Mouse (Mus musculus) liver, embryonic 11.5 days (tissue): Measurements from ENCODE around the gene Ino80. TPM values are rescaled to one million over a fixed set of nuclear protein-coding genes. Genes with fewer than 3 reads are reported as not detected.

Experiments
- ATAC-seq: fragments of 200-750 bp; cut with Nextera tagmentation; replicated peaks from 2 replicates; pipeline ENCODE4 v1.8.0; 2017; ENCODE audit warnings: moderate number of reproducible peaks, mild to moderate bottlenecking, moderate TSS enrichment, moderate library complexity; ENCODE audit not compliant: low FRiP score
- DNase-seq: peaks from one replicate; pipeline ENCODE4 v3.0.0-alpha.2; 2017; ENCODE audit warnings: low spot score
- H3K27ac ChIP-seq: fragments of 300-500 bp; sonication (generic); 2 replicates; pipeline ENCODE4 v1.5.1; 2014; ENCODE audit warnings: mild to moderate bottlenecking, low read depth, low read length, control low read depth
- H3K27me3 ChIP-seq: fragments of 300-500 bp; sonication (generic); replicated peaks from 2 replicates; pipeline ENCODE4 v1.6.1; 2014; ENCODE audit warnings: low read length, mixed read lengths; ENCODE audit not compliant: control insufficient read depth, insufficient read depth
- H3K36me3 ChIP-seq: fragments of 300-500 bp; sonication (generic); 2 replicates; pipeline ENCODE4 v1.6.1; 2014; ENCODE audit warnings: mild to moderate bottlenecking, low read length, moderate library complexity, mixed read lengths; ENCODE audit not compliant: control insufficient read depth, insufficient read depth
- H3K4me1 ChIP-seq: fragments of 300-500 bp; sonication (generic); replicated peaks from 2 replicates; pipeline ENCODE4 v1.6.1; 2014; ENCODE audit warnings: low read length, mixed read lengths; ENCODE audit not compliant: control insufficient read depth, insufficient read depth
- H3K4me2 ChIP-seq: fragments of 300-500 bp; sonication (generic); 2 replicates; pipeline ENCODE4 v1.6.1; 2014; ENCODE audit warnings: mild to moderate bottlenecking, control low read depth, moderate library complexity
- H3K4me3 ChIP-seq: fragments of 300-500 bp; sonication (generic); 2 replicates; pipeline ENCODE4 v1.5.1; 2014; ENCODE audit warnings: low read depth, low read length, control low read depth
- H3K9ac ChIP-seq: fragments of 300-500 bp; sonication (generic); 2 replicates; pipeline ENCODE4 v1.6.1; 2014; ENCODE audit warnings: low read depth, low read length, control low read depth
- H3K9me3 ChIP-seq: fragments of 300-500 bp; sonication (generic); 2 replicates; pipeline ENCODE4 v1.6.1; 2016; ENCODE audit warnings: low read length, inconsistent platforms, mixed read lengths; ENCODE audit not compliant: control insufficient read depth
- WGBS: fragments of 180-500 bp; shearing (Covaris S2); extraction: QIAGEN DNeasy Blood & Tissue Kit; methylation state at CpG from one replicate; pipeline ENCODE4 v1.1.7; 2014; 5-methylcytosine and 5-hydroxymethylcytosine counted together
- polyA plus RNA-seq: library from polyadenylated mRNA; unstranded; fragments of >200 nt; fragmentation: Nextera tagmentation; extraction: Ambion mirVana; gene quantifications from 2 replicates; pipeline ENCODE4 v1.2.1, GENCODE M21; 2014

Ino80 gene
- polyA plus RNA-seq, 1 experiment from 2014 or later = 4.9 TPM

GRCm38 (mm10) chr2:119355651-119356050 is 121.8 kb downstream of the Ino80 start:
- ATAC-seq = no peak
- no peak for DNase-seq
- Histone ChIP-seq H3K36me3 (no peaks in the 10 kb centered on the region), H3K4me1 (peaks cover 3% of the 10 kb centered on the region; the same call in 1 of the 2 replicates), H3K9me3 (no peaks in the 10 kb centered on the region), H3K4me3 (no peak overlapping the region), H3K4me2 (no peak overlapping the region), H3K27me3 (peaks cover 10% of the 10 kb centered on the region), H3K9ac (no peak overlapping the region), H3K27ac (no peak overlapping the region)
- 44% methylated on average over 7 of the region's 7 CpGs for WGBS

- no peaks in the 10 kb centered on the region for H3K36me3 ChIP-seq
- H3K27ac ChIP-seq = no peak overlapping the region
- DNase-seq (no peak), ATAC-seq (no peak)
- H3K4me3 ChIP-seq = no peak overlapping the region
- no peak overlapping the region for H3K9ac ChIP-seq
- WGBS = 90% methylated on average over 3 of the region's 3 CpGs
- peaks cover 3% of the 10 kb centered on the region; the same call in 1 of the 2 replicates for H3K4me1 ChIP-seq
- no peak overlapping the region for H3K4me2 ChIP-seq
- H3K27me3 ChIP-seq = peaks cover 16% of the 10 kb centered on the region
- no peaks in the 10 kb centered on the region for H3K9me3 ChIP-seq
Measured at GRCm38 (mm10) chr2:119355089-119355488, 122.4 kb downstream of the Ino80 start.

DNA sequence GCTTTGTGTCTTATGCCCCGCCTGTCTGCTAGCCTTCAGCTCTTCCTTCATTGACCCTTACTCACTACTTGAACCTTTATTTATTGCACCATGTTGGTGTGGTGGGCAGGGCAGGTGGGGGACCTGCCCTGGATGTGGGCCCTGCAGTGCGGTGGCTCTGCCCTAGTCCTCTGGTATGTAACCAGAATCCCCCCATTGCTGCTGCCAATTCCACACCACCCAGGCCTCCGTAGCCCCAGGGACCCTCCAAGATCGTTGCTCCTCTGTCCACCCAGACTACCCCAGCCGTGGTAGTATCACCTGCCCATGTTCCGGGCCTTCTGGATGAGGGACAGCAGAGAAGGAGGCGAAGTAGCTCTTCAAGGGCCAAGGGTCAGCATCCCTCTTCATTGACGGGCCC is 123.8 kb downstream of the Ino80 start:
- H3K9me3 ChIP-seq = no peaks in the 10 kb centered on the region
- 0 out of 2 replicates have a peak, but pooled peaks cover 3% of the 10 kb centered on the region for H3K4me1 ChIP-seq
- 82% methylated on average over 8 of the region's 8 CpGs for WGBS
- H3K4me2 ChIP-seq = no peak overlapping the region
- H3K27ac ChIP-seq = no peak overlapping the region
- peaks cover 21% of the 10 kb centered on the region for H3K27me3 ChIP-seq
- no peak overlapping the region for H3K9ac ChIP-seq
- H3K36me3 ChIP-seq = no peaks in the 10 kb centered on the region
- ATAC-seq (no peak), DNase-seq (no peak)
- H3K4me3 ChIP-seq = no peak overlapping the region

DNA sequence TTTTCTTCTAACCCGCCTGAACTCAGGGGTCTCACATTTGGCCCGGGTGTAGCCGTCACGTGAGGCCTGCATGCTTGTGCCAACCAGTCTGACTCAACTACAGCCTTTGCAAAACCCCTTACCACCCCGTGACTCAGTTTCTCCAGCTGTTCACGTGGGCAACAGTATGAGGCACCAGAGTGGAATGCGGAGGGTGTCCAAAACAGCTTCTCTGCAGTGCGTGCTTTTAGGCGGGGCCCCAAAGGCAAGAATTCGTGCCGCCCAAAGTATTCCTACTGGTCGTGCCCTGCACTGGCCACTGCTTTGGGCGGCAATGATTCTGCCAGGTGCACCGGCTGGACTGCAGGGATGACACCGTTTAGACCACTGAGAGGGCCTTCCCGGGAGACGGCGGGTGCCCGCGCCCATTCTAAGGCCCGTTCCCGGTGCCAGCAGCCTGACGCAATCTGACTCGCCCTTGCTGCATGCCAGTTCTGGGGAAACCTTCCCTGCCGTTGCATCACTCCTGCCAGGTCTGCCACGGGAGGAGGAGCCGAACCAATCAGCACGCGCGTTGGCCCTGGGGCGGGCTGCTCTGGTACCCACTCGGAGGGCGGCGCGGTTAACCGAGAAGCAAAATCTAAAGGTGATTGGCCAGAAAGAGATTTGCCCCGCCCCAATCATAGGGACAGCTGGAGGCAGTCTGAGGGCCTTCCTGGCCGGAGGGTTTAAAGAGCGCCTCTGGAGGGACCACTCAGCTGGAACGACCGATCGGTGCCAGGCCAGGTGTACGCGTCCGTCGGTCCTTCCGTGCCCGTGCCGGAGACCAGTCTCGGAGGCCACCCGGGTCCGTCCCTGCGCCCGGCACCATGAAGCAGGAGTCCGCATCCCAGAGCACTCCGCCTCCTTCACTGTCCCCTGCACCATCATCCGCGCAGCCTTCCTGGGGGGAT is 126.7 kb downstream of the Ino80 start, which contains the start of gene Chac1:
Chac1 (plus strand) TSS at position 675 of the 932 bp plus-strand sequence.
- H3K4me3 ChIP-seq = peak within 1 kb of the TSS; percentile 58
- no peaks in the 10 kb centered on the region for H3K36me3 ChIP-seq
- ATAC-seq (peak; percentile 94), DNase-seq (peak; percentile 77)
- WGBS = 6% methylated on average over 58 of the region's 58 CpGs
- H3K9ac ChIP-seq = peak within 1 kb of the TSS; percentile 57
- H3K4me1 ChIP-seq = no peaks in the 10 kb centered on the region
- peaks cover 21% of the 10 kb centered on the region for H3K27me3 ChIP-seq
- peak within 1 kb of the TSS; percentile 77 for H3K4me2 ChIP-seq
- H3K27ac ChIP-seq = no peak within 1 kb of the TSS
- H3K9me3 ChIP-seq = no peaks in the 10 kb centered on the region

- no peaks in the 10 kb centered on the region for H3K4me1 ChIP-seq
- 28% methylated on average over 6 of the region's 6 CpGs for WGBS
- peaks cover 1% of the 10 kb centered on the region; the same call in 1 of the 2 replicates for H3K27me3 ChIP-seq
- no peak overlapping the region for H3K9ac ChIP-seq
- H3K27ac ChIP-seq = no peak overlapping the region
- ATAC-seq (no peak), DNase-seq (no peak)
- no peak overlapping the region for H3K4me2 ChIP-seq
- H3K4me3 ChIP-seq = no peak overlapping the region
- H3K9me3 ChIP-seq = no peaks in the 10 kb centered on the region
- no peaks in the 10 kb centered on the region for H3K36me3 ChIP-seq
Measured at GRCm38 (mm10) chr2:119344537-119345138, 132.8 kb downstream of the Ino80 start.

DNA sequence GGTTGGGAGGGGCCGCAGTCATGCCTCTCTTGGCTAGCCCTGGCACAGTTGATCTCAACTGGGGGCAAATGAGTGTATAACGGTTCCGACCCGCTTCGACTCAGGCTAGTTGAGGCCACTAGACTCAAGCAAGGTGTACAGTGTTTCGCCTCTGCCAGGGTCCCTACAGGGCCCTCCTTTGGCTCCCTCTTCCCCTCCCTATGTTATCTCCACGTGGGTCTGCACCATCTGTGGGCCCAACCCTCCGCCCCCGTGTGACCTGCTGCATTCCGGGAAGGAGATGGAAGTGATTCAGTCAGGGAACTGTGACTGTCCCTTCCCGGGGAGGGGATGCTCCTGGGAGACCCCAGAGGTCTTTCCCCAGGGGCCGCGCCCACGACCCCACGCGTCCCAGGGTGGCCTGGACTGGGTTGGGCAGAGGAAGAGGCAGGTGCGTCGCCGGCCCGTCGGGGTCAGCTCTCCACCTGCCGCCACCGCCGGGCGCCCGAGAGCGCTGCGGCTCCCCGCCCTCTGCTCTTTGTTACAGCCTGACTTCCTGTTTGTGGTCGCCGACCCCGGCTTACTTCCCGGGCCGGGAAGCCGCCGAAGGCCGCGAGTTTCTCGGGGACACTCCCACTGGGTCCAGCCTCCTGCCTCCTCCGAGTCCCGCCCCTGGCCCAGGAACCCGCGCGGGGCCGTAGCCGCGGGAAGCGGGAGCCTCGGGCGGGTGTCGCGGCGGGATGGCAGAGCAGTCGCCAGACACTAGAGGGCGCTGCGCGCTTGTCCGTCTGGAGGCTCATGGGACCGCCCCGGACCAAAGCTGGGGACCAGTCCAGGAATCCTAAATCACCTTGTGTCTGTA is 139.8 kb downstream of the Ino80 start:
- 7% methylated on average over 57 of the region's 60 CpGs for WGBS
- no peaks in the 10 kb centered on the region; the same call in 1 of the 2 replicates for H3K27me3 ChIP-seq
- no peak overlapping the region; the same call in 1 of the 2 replicates for H3K27ac ChIP-seq

GRCm38 (mm10) chr2:119336470-119336869 is 141.0 kb downstream of the Ino80 start:
- DNase-seq (no peak), ATAC-seq (no peak)
- H3K9me3 ChIP-seq = no peaks in the 10 kb centered on the region
- H3K27ac ChIP-seq = no peak overlapping the region
- no peak overlapping the region for H3K9ac ChIP-seq
- H3K4me1 ChIP-seq = peaks cover 5% of the 10 kb centered on the region
- no peak overlapping the region for H3K4me2 ChIP-seq
- no peak overlapping the region for H3K4me3 ChIP-seq
- H3K36me3 ChIP-seq = no peaks in the 10 kb centered on the region
- 45% methylated on average over 10 of the region's 10 CpGs for WGBS
- peaks cover 9% of the 10 kb centered on the region for H3K27me3 ChIP-seq

More for the DNA sequence above, 139.8 kb downstream of the Ino80 start:
- peak overlapping the region; percentile 84 for H3K4me2 ChIP-seq
- DNase-seq (peak; percentile 87), ATAC-seq (peak; percentile 81)
- H3K4me1 ChIP-seq = peaks cover 5% of the 10 kb centered on the region
- H3K4me3 ChIP-seq = peak overlapping the region; percentile 68
- no peaks in the 10 kb centered on the region for H3K9me3 ChIP-seq
- peak overlapping the region; percentile 72 for H3K9ac ChIP-seq
- no peaks in the 10 kb centered on the region for H3K36me3 ChIP-seq

DNA sequence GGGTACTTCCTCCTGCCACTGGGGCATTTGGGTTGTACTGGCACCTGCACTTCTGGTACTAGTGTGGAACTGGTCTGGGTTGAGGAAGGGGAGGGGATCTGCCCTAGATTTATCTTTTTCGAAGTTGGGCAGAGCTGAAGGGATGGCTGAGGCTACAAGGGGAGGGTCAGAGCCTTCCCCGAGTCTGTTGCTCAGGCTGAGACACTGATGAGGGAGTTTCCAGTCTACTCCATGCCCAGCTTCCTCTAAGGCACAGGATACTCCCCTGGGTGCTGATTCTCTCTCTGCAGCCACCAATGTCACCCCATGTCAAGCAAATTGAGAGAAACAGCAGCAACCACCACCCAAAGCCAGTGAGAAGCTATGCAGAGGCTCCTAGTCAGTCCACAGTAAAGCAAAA is 141.5 kb downstream of the Ino80 start:
- Histone ChIP-seq H3K27ac (no peak overlapping the region), H3K4me1 (peaks cover 5% of the 10 kb centered on the region), H3K4me3 (no peak overlapping the region), H3K36me3 (no peaks in the 10 kb centered on the region), H3K27me3 (peaks cover 13% of the 10 kb centered on the region), H3K9me3 (no peaks in the 10 kb centered on the region), H3K9ac (no peak overlapping the region), H3K4me2 (no peak overlapping the region)
- ATAC-seq (no peak), DNase-seq (peak; percentile 31)
- WGBS = 51% methylated on average over 2 of the region's 2 CpGs
